Mouse (Mus musculus) frontal cortex, adult (tissue): ENCODE measurements at regions not wholly inside any gene's neighbourhood (a gene's known extent, or its start where the extent isn't known, plus 50 kb on each side); places are given as distances from the start of the nearest gene placed in this dataset.
A peak's percentile ranks its signal among the peaks of the same experiment; 100 is the strongest.

Experiments used
- ATAC-seq: cut with Nextera tagmentation; 2 replicates; pipeline ENCODE4 v1.9.2; 2017; ENCODE audit warnings: mild to moderate bottlenecking, moderate library complexity, mixed read lengths; ENCODE audit not compliant: low TSS enrichment

DNA sequence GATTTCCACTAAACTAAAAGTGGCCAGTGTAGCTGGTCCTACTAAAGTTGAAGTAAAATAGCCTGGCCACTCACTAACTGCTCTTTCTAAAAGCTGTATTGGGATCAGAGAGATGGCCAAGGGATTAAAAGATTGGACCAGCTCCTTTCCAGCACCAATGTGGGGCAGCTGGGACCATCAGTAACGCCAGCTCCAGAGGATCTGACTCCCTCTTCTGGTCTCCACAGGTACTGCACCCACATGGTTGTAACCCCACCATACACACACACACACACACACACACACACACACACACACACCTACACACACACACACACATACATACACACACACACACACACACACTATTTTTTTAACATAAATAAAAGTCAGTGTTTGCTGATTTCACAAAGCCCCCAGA, 122.1 kb upstream of the Topaz1 start:
- no peak for ATAC-seq

DNA sequence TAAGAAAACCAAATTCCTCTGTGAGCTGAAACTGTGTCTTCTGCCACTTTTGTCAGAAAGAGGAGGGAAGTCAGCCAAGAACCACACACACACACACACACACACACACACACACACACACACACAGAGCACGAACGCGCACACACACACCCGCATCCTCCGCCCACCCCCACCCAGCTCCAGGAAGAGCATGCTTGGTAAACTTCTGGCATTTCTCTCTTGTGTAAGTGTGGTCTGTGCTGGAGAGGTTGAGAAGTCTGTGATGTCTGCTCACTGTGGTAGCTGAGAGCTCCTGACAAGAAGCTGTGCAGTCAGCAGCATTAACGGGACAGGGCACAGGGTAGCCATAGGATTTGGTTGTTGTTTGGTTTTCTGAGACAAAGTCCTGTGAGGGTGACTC, 120.8 kb upstream of the Topaz1 start:
- peak; percentile 18; the same call in 1 of the 2 replicates for ATAC-seq

DNA sequence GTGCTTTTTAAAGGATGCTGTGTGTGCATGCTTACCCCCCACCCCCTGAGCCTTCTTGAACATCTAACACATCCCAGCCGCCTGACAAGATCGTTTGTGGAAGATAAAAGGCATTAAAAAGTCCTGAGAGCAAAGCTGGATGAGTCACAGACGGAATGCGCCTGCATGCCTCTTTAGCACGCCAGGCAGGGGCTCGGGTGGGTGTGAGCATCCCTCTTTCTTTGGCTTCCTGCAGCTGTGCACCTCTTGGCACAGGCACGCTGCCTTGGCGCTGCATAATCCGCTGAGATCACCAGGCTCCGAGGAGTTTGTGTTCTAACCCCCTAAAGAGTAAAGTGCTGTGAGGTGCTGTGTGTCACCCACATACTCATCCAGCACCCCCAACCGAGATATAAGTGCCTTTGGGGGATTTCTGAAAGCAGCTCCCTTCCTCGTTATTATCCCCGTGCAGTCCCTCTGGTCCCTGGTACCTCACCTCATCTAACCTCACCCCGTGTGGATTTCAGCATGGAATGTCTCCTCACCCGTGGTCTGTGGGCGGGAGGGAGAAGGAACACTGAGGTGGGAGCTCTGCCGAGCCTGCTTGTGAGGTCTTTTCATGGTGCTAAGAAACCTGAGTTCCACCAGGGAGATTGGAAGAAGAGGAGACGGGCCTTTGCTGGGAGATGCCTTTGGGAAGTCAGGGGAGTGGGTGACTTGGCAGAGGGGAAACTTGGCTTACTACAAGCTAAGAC, 117.8 kb upstream of the Topaz1 start:
- peak; percentile 82 for ATAC-seq

DNA sequence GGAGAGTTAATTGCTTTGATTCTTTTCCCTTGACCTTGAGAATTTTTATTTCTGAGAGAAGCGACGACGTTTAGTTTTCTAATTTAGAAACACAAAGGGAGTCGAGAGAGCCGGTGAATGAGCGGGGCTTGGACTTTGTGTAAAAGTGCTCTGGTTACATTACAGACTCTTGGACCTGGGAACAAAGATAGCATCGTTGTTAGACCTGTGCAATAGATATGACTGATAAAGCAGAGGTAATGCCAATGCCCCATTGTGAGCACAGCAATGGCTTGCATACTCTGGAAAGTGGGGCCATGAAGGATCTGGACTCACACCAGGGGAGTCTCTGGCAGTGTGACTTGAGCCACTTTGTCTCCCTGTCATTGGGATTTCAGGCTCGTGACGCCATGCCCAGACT, 115.4 kb upstream of the Topaz1 start:
- ATAC-seq, result no peak

DNA sequence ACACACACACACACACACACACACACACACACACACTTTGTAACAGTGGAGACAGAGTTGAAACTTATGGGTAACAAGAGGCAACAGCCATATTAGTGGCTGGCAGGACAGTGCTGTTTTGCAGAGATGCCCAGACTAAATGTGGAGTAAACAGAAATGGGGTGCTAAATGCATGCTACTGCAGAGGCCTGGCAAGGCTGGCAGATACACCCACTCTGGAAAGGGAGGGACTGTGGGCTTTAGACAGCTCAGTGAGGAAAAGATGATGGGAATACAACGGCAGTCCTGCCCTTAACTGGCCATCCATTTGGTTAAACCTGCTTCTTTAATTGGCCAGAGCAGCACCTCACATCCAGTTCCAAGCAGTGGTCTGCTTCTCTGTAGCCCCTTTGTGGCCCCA, 113.7 kb upstream of the Topaz1 start:
- ATAC-seq, result peak; percentile 44; the same call in 1 of the 2 replicates

DNA sequence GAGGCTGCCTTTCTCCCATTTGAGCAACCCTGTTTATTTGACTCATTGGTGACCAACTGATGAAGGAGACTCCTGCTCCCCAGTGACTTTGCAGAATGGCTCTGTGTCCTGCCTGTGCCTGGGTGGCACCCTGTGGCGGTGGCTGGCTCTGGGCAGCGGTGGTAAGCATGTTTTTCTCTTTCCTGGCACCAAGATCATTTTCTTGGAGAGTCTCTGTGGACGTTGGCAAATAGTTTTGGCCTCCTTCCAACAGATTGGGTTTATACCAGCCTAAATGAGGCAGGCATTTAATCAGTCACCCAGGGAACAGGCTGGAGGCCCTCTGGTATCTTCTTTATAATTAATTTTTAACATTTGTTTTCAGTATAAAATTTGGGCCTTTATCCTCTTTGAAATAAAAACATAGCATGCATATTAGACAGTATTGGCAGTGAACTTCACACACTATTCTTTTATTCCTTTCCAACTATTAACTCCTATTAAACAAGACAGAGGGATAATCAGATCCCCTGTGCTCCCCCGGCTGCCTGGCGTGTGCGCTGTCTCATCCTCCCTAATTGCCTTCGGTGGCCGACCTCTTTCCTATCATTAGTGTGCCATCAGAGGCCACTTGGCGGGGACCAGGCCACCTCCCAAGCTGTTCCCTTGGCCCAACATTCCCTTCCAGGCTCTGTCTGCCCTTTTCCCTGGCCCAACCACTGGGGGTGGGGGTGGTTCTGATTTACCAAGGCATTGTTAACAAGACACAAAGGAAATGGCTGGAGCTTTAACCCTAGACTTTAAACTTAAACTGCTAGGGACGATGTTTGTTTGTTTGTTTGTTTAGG, 111.8 kb upstream of the Topaz1 start:
- ATAC-seq, result no peak

DNA sequence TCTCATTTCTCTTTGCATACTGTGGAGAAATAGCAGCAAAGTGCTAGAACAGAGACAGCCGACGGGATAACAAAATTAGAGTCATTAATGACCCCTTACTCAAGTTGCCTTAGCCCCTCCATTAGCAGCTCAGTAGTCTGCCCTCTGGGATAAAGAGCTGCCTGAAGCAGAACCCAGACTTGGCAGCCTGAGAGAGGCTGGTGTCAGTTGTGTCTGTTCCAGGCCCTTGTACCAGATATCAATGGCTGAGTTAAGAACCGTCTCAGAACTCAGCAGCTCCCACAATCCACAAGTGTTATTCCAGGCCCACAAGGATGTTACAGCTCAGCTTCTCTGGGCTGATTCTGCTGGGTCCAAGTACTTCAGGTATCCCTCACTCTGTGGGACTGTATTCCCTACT, 109.6 kb upstream of the Topaz1 start:
- no peak for ATAC-seq

DNA sequence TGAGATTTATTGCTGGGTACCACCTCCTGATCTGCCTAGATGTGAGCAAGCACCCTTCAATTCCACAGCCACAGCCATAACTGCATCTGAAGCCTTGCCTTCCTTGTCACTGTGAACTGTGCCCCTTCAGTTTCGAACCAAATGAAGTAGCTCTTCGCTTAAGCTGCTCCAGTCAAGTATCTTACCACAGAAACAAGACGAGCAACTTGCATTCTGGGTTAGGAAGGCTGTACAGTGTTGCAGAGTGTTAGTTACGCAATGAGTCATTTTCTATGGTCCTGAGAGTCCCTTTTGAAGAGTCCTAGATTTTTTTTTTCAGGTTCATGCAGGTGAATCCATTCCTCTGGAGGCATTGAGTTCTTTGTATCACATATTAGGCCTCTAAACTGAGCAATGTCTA, 107.9 kb upstream of the Topaz1 start:
- no peak for ATAC-seq

DNA sequence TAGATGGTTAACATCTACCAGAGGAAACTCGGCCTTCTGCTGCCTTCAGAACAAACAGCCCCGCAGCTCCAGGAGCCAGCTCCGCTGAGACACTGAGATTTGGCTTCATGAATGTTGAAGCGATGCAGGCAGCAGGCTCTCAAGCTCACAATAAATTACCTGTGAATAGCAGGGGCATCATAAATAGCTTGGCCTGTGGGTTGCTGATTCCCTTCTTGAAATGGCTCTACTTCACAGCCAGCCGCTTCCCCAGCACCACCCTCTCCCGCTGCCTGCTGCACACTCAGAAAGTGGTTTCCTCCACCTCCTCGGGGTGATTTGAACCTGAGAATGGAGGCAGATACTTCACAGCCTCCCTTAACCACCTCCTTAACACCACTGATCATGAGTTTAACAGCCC, 104.2 kb upstream of the Topaz1 start:
- ATAC-seq, result peak; percentile 44

DNA sequence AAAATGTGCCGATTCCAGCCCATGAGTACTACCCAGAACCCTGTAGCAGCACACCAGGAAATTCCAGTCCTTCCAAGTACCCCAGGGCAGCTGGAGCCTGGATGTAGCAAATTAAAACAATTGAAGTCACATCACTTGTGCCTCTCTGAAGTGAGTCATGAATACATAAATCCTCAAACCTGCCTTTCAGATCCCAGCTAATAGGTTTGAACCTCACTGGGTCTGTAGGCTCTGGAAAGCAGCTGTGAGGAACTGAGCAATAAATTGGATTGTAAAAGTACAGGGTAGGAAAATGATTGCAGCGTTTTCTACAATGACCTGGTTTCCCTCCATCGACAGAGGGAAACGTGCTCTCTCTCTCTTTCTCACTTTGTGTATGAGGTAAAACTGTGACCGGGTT, 101.6 kb upstream of the Topaz1 start:
- ATAC-seq, result no peak

DNA sequence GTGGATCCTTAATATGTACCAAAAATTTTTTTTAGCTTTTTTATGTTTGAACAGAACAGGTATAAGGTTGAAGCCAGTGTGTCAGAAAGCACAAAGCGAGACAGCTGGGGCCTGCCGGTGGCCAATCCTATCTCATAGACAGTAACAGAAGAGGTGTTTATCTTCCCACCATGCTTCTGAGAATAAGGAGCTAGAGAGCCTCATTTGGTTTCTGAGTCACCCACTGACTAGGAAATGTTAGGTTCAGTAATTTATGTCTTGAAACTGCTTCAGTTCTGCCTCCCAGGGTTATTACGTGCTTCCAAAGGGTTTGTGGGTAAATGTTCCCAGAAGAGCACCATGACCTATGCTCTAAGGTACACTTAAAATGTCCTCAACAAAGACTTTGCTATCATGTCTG, 96.3 kb upstream of the Topaz1 start:
- ATAC-seq, result peak; percentile 85

DNA sequence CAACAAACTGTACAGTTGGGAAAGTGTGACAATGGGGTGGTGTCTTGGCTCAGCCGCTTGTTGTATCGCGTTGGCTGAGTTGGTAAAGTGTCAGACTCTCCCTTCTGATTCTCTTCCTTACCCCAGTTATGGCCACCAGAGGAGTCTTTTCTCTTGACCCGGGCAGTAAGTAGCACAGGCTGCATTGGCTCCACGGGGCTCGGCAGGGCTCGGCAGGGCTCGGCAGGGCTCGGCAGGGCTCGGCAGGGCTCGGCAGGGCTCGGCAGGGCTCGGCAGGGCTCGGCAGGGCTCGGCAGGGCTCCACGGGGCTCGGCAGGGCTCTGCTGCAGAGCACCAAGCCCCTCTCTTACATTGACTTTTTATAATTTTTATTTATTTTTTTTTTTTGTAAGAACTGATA, 91.6 kb upstream of the Topaz1 start:
- no peak for ATAC-seq

DNA sequence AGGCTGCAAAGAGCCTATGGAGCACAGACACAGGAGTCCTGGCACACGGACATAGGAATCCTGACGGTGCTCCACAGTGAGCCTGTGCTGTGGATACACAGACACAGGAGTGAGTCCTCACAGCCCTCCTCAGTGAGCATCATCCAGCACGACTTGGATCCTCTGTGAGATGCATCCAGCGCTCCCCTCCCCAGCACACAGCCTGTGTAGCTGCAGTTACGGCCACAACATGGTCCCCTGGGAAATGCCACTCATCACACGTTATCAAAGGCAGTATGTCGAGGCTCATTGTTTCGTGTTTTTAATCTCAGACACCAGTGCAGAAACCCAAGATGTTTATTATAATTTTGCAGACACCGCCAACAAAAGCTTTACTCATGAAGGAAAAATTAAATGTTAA, 87.1 kb upstream of the Topaz1 start:
- peak; percentile 79 for ATAC-seq

DNA sequence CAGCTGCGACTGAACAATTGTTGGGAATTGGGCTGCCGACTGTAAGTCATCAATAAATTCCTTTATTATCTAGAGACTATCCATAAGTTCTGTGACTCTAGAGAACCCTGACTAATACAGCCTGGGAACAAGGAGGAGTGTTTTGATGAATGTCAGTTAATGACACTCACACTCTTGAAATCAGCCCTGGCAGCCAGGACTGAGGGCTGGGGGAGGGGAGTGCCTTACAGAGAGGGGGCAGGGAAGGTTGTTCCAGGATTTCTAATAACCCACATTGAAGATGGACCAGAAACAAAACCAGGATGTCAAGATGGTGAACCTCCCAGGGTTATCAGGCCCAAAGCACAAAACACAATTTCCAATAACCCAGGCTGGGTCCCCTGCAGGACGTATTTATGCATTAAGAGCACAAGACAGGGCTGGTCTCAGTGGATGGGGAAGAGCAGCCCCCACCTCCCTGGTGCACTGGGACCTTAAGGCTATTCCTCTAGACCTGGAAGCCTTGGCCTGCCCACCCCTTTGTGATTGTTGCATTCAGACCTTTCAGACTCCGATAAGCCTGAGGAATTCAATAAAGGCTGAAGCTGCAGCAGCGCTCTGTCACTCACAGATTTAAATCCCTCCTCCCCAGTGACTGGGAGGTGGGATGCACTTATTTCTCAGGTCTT, 80.0 kb upstream of the Topaz1 start:
- ATAC-seq, result no peak

DNA sequence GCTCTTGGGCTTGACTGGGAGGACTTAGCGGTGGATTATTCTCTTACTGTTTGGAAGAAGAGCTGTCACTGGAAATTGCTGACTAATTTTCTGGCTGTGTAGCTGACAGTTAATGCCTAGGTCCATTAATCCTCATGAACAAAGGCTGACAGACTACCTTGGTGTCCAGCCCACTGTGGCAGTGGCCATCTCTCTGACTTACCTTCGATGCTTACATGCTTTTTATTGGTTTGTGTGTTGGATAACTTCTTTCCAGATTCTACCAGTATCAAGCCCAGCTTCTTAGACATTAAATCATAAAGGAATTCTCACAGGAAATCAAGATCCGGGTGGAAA, 79.5 kb upstream of the Topaz1 start:
- no peak for ATAC-seq

DNA sequence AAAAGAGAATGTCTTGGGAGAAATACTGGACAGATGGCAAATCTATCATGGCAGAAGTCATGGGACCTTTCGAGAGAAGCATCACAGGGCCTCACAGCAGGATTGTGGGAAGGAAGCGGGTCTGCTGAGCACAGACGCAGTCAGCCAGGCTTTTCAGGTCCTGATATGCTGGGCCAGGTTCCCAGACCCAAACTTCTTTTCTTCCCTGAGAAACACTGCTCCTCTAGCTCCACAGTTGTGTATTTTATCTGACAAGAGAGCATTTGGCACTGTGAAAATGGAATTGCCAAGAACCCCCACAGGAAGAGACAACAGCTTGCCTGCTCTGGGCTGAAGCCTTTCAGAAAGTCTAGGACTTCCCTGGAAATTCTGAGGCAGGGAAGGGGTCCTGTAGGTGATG, 73.4 kb upstream of the Topaz1 start:
- ATAC-seq, result peak; percentile 54; the same call in 1 of the 2 replicates

DNA sequence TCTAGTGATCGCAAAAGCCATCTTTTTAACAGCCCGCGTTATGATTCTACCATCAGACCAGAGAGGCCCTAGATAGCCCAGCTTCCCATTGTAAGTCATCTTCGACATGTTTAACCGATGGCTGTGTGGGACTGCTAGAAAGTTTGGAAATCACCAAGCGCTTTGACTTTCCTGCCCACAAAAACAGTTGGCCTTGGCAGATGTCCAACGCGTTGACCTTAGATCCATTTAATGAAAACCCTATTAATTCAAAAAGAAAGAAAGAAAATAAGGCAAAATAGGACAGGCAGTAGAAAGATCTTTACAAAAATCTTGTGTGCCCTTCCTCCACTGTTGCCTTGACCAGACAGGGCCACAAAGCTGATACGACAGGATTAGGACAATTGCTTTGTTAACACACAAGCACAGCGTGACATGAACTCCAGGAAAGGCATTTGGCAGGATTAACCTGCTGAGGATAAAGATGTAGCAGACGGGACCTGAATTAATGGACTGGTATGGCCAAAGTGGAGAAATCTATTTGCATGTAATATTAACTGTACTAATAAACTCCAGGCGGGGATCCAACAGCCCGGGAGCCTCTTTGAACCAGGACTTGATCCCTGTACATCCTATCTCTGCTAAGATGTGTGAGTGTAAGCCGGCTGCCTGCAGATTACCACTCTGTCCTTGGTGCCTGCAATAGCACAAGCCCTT, 69.0 kb upstream of the Topaz1 start:
- ATAC-seq, result no peak

DNA sequence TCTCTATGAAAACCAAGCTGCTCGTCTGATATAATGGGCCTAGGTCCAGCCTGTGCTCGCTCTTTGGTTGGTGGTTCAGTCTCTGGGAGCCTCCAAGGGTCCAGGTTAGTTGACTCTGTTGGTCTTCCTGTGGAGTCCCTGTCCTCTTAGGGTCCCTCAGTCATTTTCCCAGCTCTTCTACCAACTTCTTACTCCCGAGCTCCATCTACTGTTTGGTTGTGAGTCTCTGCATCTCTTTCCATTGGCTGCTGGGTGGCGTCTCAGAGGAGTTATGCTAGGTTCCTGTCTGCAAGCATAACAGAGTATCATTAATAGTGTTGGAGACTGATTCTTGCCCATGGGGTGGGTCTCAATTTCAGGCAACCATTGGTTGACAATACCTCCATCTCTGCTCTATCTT, 60.0 kb upstream of the Topaz1 start:
- peak; percentile 39; the same call in 1 of the 2 replicates for ATAC-seq

DNA sequence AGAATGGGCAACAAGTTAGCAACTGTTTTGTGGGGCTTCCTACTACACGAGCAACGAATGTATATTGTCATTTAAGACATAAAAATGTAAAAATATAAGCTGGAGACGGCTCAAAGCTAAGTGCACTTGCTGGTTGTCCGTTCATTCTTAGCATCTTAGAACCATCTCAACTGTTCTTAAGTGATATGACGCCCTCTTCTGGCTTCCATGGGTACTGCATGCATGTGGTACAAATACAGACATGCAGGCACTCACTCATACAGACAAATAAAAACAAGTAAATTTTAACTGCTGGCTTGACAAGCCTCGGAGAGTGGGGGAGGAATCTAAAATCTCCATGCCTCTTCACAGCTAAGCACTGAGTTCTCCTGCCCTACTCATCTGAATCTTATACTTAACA, 55.3 kb upstream of the Topaz1 start:
- ATAC-seq, result no peak

DNA sequence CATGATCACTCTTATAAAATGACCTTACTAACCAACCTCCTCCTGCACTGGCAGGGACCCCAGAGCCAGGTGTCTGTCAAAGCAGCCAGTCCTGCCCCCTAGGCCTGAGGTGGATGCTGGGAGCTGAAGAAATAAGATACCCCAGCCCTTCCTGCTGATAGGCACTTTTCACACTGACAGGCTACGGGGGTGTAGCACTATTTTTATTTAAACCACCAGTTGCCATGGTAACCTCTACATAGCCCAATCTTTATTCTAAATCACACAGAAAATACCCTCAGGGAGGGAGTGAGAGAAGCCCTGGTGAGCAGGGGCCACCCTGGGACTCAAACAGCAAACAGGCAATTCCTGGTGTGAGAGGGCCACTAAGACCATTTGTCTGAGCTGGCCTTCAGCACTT, 51.4 kb upstream of the Topaz1 start:
- peak; percentile 64 for ATAC-seq
